Mouse (Mus musculus): ENCODE results near the gene Acsf3. TPM values are rescaled to one million over a fixed set of nuclear protein-coding genes. Genes with fewer than 3 reads are reported as not detected.

Gene Acsf3
- polyA plus RNA-seq, 1 experiment from 2014 or later, result 8.5 TPM

DNA sequence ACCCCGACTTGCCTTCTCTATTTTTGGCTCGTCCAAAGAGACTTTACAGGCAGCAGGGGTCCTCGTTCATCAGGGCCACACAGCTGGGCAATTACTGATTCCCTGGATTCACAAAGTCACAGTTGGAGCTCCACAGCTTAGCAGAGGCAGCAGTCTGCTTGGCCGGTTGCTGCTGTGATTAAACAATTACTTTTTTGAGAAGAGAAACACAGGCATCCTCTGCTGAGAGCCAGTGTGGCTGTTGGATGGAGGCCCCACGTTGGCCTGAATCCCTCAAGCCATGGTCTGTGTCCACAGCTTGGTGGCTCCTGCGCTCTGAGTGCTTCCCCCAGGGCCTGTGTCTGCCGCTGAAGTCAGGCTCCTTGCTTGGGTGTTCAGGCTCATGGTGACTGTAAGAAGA, 39.3 kb downstream of the Acsf3 start:
- H3K27ac ChIP-seq, result no peak overlapping the region
- WGBS (ENCODE audit: insufficient replicate concordance), result 59% methylated on average over 7 of the region's 7 CpGs
- H3K27me3 ChIP-seq, result no peaks in the 10 kb centered on the region
- no peak overlapping the region for H3K4me3 ChIP-seq (replicated peaks)
- H3K4me1 ChIP-seq (replicated peaks), result 0 out of 2 replicates have a peak, but pooled peaks cover 3% of the 10 kb centered on the region
- DNase-seq, result no peak
- no peaks in the 10 kb centered on the region for H3K9me3 ChIP-seq (replicated peaks)
- ATAC-seq (ENCODE audit: low read depth), result no peak
- H3K36me3 ChIP-seq, result 0 out of 2 replicates have a peak, but pooled peaks cover 3% of the 10 kb centered on the region
- no peak overlapping the region for H3K4me2 ChIP-seq
- H3K9ac ChIP-seq, result no peak overlapping the region

GRCm38 (mm10) chr8:122816965-122817364, 41.7 kb downstream of the Acsf3 start:
- H3K4me3 ChIP-seq (replicated peaks), result no peak overlapping the region
- H3K36me3 ChIP-seq, result 0 out of 2 replicates have a peak, but pooled peaks cover 3% of the 10 kb centered on the region
- H3K4me2 ChIP-seq, result no peak overlapping the region
- 79% methylated on average over 6 of the region's 6 CpGs for WGBS (ENCODE audit: insufficient replicate concordance)
- H3K9me3 ChIP-seq (replicated peaks), result no peaks in the 10 kb centered on the region
- H3K4me1 ChIP-seq (replicated peaks), result 0 out of 2 replicates have a peak, but pooled peaks cover 3% of the 10 kb centered on the region
- ATAC-seq (ENCODE audit: low read depth), result no peak
- H3K27ac ChIP-seq, result no peak overlapping the region
- no peaks in the 10 kb centered on the region for H3K27me3 ChIP-seq
- H3K9ac ChIP-seq, result no peak overlapping the region
- no peak for DNase-seq

GRCm38 (mm10) chr8:122817724-122818496, 42.6 kb downstream of the Acsf3 start:
- no peaks in the 10 kb centered on the region for H3K9me3 ChIP-seq (replicated peaks)
- no peak for DNase-seq
- H3K4me2 ChIP-seq, result no peak overlapping the region
- ATAC-seq (ENCODE audit: low read depth), result no peak
- H3K4me3 ChIP-seq (replicated peaks), result no peak overlapping the region
- H3K27me3 ChIP-seq, result no peaks in the 10 kb centered on the region
- 0 out of 2 replicates have a peak, but pooled peaks cover 3% of the 10 kb centered on the region for H3K36me3 ChIP-seq
- 62% methylated on average over 13 of the region's 13 CpGs for WGBS (ENCODE audit: insufficient replicate concordance)
- no peak overlapping the region for H3K27ac ChIP-seq
- H3K4me1 ChIP-seq (replicated peaks), result no peaks in the 10 kb centered on the region
- H3K9ac ChIP-seq, result no peak overlapping the region

DNA sequence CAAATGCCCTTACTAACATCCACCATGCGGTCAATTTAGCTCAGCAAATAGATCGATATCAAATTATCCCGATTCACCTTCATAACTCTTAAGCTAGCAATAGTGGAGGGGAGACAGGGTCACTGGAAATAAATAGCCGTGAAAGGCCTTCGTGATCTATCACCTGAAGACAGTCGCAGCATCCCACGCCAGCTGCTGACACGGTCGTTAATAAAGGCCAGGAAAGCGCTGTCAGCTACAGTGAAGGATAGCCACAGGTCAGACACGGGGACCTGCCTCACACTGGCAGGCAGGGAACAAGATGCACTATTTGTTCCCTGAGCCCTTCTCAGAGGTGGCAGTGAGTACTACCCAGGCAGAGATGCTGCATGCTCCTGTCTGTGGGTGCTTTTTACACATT, 44.5 kb downstream of the Acsf3 start:
- no peak overlapping the region for H3K9ac ChIP-seq
- no peak overlapping the region for H3K27ac ChIP-seq
- no peaks in the 10 kb centered on the region for H3K36me3 ChIP-seq
- 77% methylated on average over 11 of the region's 11 CpGs for WGBS (ENCODE audit: insufficient replicate concordance)
- no peak for DNase-seq
- H3K4me3 ChIP-seq (replicated peaks), result no peak overlapping the region
- ATAC-seq (ENCODE audit: low read depth), result no peak
- H3K4me1 ChIP-seq (replicated peaks), result no peaks in the 10 kb centered on the region
- peaks cover 6% of the 10 kb centered on the region; the same call in 1 of the 2 replicates for H3K27me3 ChIP-seq
- no peak overlapping the region for H3K4me2 ChIP-seq
- H3K9me3 ChIP-seq (replicated peaks), result no peaks in the 10 kb centered on the region

DNA sequence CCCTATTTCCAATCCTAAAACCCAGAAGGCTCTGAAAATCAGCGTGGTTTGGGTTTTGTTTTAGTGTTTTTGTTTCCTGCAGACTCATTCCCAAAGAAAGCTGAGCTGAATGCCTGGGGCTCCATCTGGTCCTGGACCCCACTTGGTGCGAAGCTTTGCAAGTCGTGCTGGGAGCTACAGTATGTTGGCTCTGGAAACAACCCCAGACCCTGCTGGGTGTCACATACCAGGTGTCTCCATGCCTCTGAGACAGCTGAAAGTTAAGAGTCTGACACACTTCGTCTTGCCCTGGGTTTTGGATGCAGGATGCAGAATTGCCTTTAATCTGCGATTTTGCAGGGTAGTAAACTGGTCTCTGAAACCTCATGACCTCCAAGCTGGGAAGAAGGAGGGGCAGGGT, 49.3 kb downstream of the Acsf3 start:
- no peak overlapping the region for H3K9ac ChIP-seq
- no peak for DNase-seq
- no peak overlapping the region for H3K4me3 ChIP-seq (replicated peaks)
- H3K36me3 ChIP-seq, result no peaks in the 10 kb centered on the region
- no peaks in the 10 kb centered on the region for H3K4me1 ChIP-seq (replicated peaks)
- H3K4me2 ChIP-seq, result no peak overlapping the region
- no peak overlapping the region for H3K27ac ChIP-seq
- no peak for ATAC-seq (ENCODE audit: low read depth)
- H3K27me3 ChIP-seq, result peaks cover 27% of the 10 kb centered on the region
- WGBS (ENCODE audit: insufficient replicate concordance), result 46% methylated on average over 5 of the region's 5 CpGs
- H3K9me3 ChIP-seq (replicated peaks), result no peaks in the 10 kb centered on the region

DNA sequence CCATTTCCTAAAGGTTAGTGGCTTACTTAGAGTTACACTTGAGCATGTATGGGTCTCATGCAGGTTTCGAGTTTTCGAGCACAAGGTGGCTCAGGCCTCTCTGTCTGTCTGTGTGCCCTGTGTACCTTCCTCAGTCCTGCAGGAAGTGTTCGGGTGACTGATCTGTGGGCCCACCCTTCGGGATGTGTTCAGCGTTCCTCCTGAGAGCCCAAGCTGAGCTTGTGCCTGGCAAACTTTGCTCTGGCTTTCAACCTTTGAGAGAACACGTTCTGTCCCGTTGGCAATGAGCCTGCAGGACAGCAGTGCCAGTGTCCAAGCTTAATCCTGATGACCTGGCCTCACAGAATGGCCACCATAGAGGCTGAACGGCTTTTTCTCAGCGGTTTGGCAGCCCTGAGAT, 49.7 kb downstream of the Acsf3 start:
- Histone ChIP-seq H3K36me3 (no peaks in the 10 kb centered on the region), H3K27ac (no peak overlapping the region), H3K4me3 (replicated peaks) (no peak overlapping the region), H3K9me3 (replicated peaks) (no peaks in the 10 kb centered on the region), H3K4me2 (no peak overlapping the region), H3K27me3 (peaks cover 27% of the 10 kb centered on the region), H3K9ac (no peak overlapping the region), H3K4me1 (replicated peaks) (no peaks in the 10 kb centered on the region)
- DNase-seq (no peak), ATAC-seq (ENCODE audit: low read depth) (no peak)
- 63% methylated on average over 9 of the region's 9 CpGs for whole genome bisulfite sequencing (ENCODE audit: insufficient replicate concordance)

GRCm38 (mm10) chr8:122825408-122825807, 50.1 kb downstream of the Acsf3 start:
- H3K27me3 ChIP-seq, result peaks cover 27% of the 10 kb centered on the region
- DNase-seq (no peak), ATAC-seq (ENCODE audit: low read depth) (no peak)
- H3K27ac ChIP-seq, result no peak overlapping the region
- H3K4me3 ChIP-seq (replicated peaks), result no peak overlapping the region
- H3K9ac ChIP-seq, result no peak overlapping the region
- H3K4me1 ChIP-seq (replicated peaks), result no peaks in the 10 kb centered on the region; the same call in 1 of the 2 replicates
- H3K9me3 ChIP-seq (replicated peaks), result no peaks in the 10 kb centered on the region
- H3K4me2 ChIP-seq, result no peak overlapping the region
- no peaks in the 10 kb centered on the region for H3K36me3 ChIP-seq
- 47% methylated on average over 8 of the region's 8 CpGs for WGBS (ENCODE audit: insufficient replicate concordance)

GRCm38 (mm10) chr8:122829396-122829795, 54.1 kb downstream of the Acsf3 start:
- Histone ChIP-seq H3K27me3 (peaks cover 38% of the 10 kb centered on the region), H3K9ac (no peak overlapping the region), H3K9me3 (replicated peaks) (no peaks in the 10 kb centered on the region), H3K4me3 (replicated peaks) (no peak overlapping the region), H3K36me3 (no peaks in the 10 kb centered on the region), H3K4me1 (replicated peaks) (no peaks in the 10 kb centered on the region; the same call in 1 of the 2 replicates), H3K27ac (no peak overlapping the region), H3K4me2 (no peak overlapping the region)
- 61% methylated on average over 3 of the region's 3 CpGs for WGBS (ENCODE audit: insufficient replicate concordance)
- DNase-seq (no peak), ATAC-seq (ENCODE audit: low read depth) (no peak)

DNA sequence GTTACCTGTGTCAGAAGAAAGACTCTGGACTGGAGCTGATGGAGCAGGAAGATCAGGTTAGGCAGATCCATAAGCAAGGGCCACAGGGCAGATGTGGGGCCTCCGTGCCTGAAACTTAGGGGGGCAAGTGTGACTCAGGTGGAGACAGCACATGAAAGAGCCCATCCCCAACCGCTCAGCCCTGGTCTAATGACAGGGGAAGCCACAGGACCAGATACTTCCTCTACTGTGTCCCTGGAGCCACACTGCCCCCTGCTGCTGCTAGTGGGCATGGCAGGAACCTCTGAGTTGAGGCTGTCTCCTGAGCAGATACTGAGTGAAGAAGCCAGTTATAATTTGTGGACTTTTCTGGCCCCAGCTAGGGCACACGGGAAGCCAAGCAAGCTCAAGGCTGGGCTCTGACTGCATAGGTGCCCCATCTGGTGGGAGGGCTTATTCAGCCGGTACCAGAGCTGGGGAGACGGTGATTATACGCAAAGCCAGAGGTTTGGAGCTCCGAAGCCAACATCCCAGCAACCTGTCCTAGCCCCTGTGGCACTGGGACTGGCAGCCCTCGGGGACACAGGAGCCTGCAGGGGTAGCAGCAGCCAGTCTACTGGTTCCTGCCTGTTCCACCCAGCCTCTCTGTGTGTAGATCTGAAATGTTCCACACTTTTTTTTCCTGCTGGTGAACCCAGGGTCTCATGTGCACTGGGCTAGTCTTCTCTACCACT, 55.2 kb downstream of the Acsf3 start:
- Histone ChIP-seq H3K4me1 (replicated peaks) (no peaks in the 10 kb centered on the region; the same call in 1 of the 2 replicates), H3K36me3 (no peaks in the 10 kb centered on the region), H3K9me3 (replicated peaks) (no peaks in the 10 kb centered on the region), H3K27me3 (peaks cover 32% of the 10 kb centered on the region), H3K27ac (no peak overlapping the region), H3K9ac (no peak overlapping the region), H3K4me3 (replicated peaks) (no peak overlapping the region), H3K4me2 (no peak overlapping the region)
- WGBS (ENCODE audit: insufficient replicate concordance), result 38% methylated on average over 8 of the region's 8 CpGs
- ATAC-seq (ENCODE audit: low read depth), result peak; percentile 75
- DNase-seq, result peak; percentile 83

DNA sequence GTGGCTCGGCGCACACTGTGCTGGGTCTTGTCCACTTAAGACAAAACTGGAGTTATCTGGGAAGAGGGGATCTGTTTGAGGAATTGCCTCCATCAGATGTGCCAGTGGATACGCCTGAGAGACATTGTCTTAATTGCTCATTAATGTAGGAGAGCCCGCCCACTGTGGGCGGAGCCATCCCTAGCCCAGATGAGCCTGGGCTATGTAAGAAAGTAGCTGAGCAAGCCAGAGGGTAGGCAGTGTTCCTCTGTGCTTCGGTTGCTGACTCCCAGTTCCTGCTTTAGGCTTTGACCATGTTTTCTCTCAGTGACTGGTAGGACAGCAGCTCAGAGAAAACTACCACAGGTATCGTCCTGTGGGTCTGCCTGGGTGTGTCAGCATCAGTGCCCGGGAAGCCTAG, 59.1 kb downstream of the Acsf3 start:
- Histone ChIP-seq H3K4me2 (no peak overlapping the region), H3K4me1 (replicated peaks) (no peaks in the 10 kb centered on the region; the same call in none of the 2 replicates), H3K4me3 (replicated peaks) (no peak overlapping the region), H3K9ac (no peak overlapping the region), H3K27ac (no peak overlapping the region), H3K36me3 (no peaks in the 10 kb centered on the region), H3K27me3 (peaks cover 20% of the 10 kb centered on the region), H3K9me3 (replicated peaks) (no peaks in the 10 kb centered on the region)
- DNase-seq (no peak), ATAC-seq (ENCODE audit: low read depth) (no peak)
- WGBS (ENCODE audit: insufficient replicate concordance), result 76% methylated on average over 8 of the region's 8 CpGs

- 17% methylated on average over 8 of the region's 8 CpGs for WGBS (ENCODE audit: insufficient replicate concordance)
- Histone ChIP-seq H3K4me2 (no peak overlapping the region), H3K27ac (no peak overlapping the region), H3K9me3 (replicated peaks) (no peaks in the 10 kb centered on the region), H3K9ac (no peak overlapping the region), H3K36me3 (no peaks in the 10 kb centered on the region), H3K4me3 (replicated peaks) (no peak overlapping the region), H3K4me1 (replicated peaks) (no peaks in the 10 kb centered on the region; the same call in none of the 2 replicates), H3K27me3 (peaks cover 24% of the 10 kb centered on the region)
- DNase-seq, result peak; percentile 57
- peak; percentile 53 for ATAC-seq (ENCODE audit: low read depth)
These were observed 59.7 kb downstream of the Acsf3 start for GRCm38 (mm10) chr8:122834971-122835370.
